Mouse (Mus musculus) heart, embryonic 16.5 days (tissue): ENCODE data around the gene Washc4. TPM values are rescaled to one million over a fixed set of nuclear protein-coding genes. Genes with fewer than 3 reads are reported as not detected.
"Not testable (repeated sequence)": the region's sequence is repeated elsewhere in the genome, so short reads cannot be mapped to it uniquely, and the experiment has no call there.

Experiments used
- ATAC-seq: fragments of 200-750 bp; cut with Nextera tagmentation; replicated peaks from 2 replicates; pipeline ENCODE4 v1.8.0; 2017; ENCODE audit warnings: moderate number of reproducible peaks; ENCODE audit not compliant: insufficient read depth, low FRiP score; ENCODE audit errors: extremely low read depth
- H3K27ac ChIP-seq: fragments of 300-500 bp; sonication (generic); 2 replicates; pipeline ENCODE4 v1.5.1; 2014; ENCODE audit warnings: mild to moderate bottlenecking, low read length, control low read depth, moderate library complexity
- H3K27me3 ChIP-seq: fragments of 300-500 bp; sonication (generic); 2 replicates; pipeline ENCODE4 v1.6.1; 2014; ENCODE audit warnings: low read length, mixed read lengths; ENCODE audit not compliant: control insufficient read depth, insufficient read depth
- H3K36me3 ChIP-seq: fragments of 300-500 bp; sonication (generic); 2 replicates; pipeline ENCODE4 v1.6.1; 2014; ENCODE audit not compliant: control insufficient read depth, insufficient read depth
- H3K4me1 ChIP-seq: fragments of 300-500 bp; sonication (generic); 2 replicates; pipeline ENCODE4 v1.6.1; 2014; ENCODE audit warnings: low read length, mixed read lengths; ENCODE audit not compliant: control insufficient read depth, insufficient read depth
- H3K4me2 ChIP-seq: fragments of 300-500 bp; sonication (generic); 2 replicates; pipeline ENCODE4 v1.6.1; 2014; ENCODE audit warnings: low read depth, mild to moderate bottlenecking, control low read depth, low read length
- H3K4me3 ChIP-seq: fragments of 300-500 bp; sonication (generic); 2 replicates; pipeline ENCODE4 v1.5.1; 2014; ENCODE audit warnings: mild to moderate bottlenecking, control low read depth, low read length
- H3K9ac ChIP-seq: fragments of 300-500 bp; sonication (generic); 2 replicates; pipeline ENCODE4 v1.6.1; 2014; ENCODE audit warnings: low read length, control low read depth
- H3K9me3 ChIP-seq: fragments of 300-500 bp; sonication (generic); replicated peaks from 2 replicates; pipeline ENCODE4 v1.6.1; 2016; ENCODE audit warnings: low read length; ENCODE audit not compliant: control insufficient read depth
- WGBS: fragments of 180-500 bp; shearing (Covaris S2); extraction: QIAGEN DNeasy Blood & Tissue Kit; methylation state at CpG from one replicate; pipeline ENCODE4 v1.1.7; 2014; 5-methylcytosine and 5-hydroxymethylcytosine counted together
- polyA plus RNA-seq: library from polyadenylated mRNA; unstranded; fragments of >200 nt; fragmentation: Nextera tagmentation; extraction: Ambion mirVana; gene quantifications from 2 replicates; pipeline ENCODE4 v1.2.1, GENCODE M21; 2015

Washc4 gene
- 25.1 and 25.2 TPM in 2 replicates for polyA plus RNA-seq

- H3K36me3 ChIP-seq: peaks cover 7% of the 10 kb centered on the region; the same call in 1 of the 2 replicates
- peak within 1 kb of the TSS; percentile 85 for H3K4me2 ChIP-seq
- peaks cover 17% of the 10 kb centered on the region for H3K4me1 ChIP-seq
- H3K27me3 ChIP-seq: no peaks in the 10 kb centered on the region
- H3K9me3 ChIP-seq: 0 out of 2 replicates have a peak, but pooled peaks cover 2% of the 10 kb centered on the region
- WGBS: 2% methylated on average over 49 of the region's 49 CpGs
- peak within 1 kb of the TSS; percentile 87 for H3K27ac ChIP-seq
- H3K4me3 ChIP-seq: peak within 1 kb of the TSS; percentile 83
- peak within 1 kb of the TSS; percentile 88 for H3K9ac ChIP-seq
- peak; percentile 98 for ATAC-seq
Measured at GRCm38 (mm10) chr10:83543439-83544102, at the start of gene Washc4. TSS of gene Washc4 (plus strand) at chr10:83543752.

- WGBS: 83% methylated on average over 13 of the region's 13 CpGs
- no peaks in the 10 kb centered on the region for H3K27me3 ChIP-seq
- no peak overlapping the region for H3K4me3 ChIP-seq
- ATAC-seq: no peak
- H3K4me2 ChIP-seq: no peak overlapping the region
- H3K9me3 ChIP-seq: no peaks in the 10 kb centered on the region
- no peak overlapping the region for H3K9ac ChIP-seq
- H3K36me3 ChIP-seq: peaks cover 4% of the 10 kb centered on the region; the same call in 1 of the 2 replicates
- H3K4me1 ChIP-seq: no peaks in the 10 kb centered on the region
- no peak overlapping the region for H3K27ac ChIP-seq
Measured at GRCm38 (mm10) chr10:83497321-83497720, 46.2 kb upstream of the Washc4 start.

- no peak overlapping the region for H3K4me3 ChIP-seq
- H3K4me1 ChIP-seq: no peaks in the 10 kb centered on the region
- no peak overlapping the region for H3K4me2 ChIP-seq
- no peak overlapping the region for H3K9ac ChIP-seq
- peaks cover 6% of the 10 kb centered on the region for H3K9me3 ChIP-seq
- 67% methylated on average over 8 of the region's 8 CpGs for WGBS
- no peak; the same call in 1 of the 2 replicates for ATAC-seq
- H3K27ac ChIP-seq: no peak overlapping the region
- H3K27me3 ChIP-seq: no peaks in the 10 kb centered on the region
- H3K36me3 ChIP-seq: peaks cover 13% of the 10 kb centered on the region
Measured at GRCm38 (mm10) chr10:83508962-83509660, 34.4 kb upstream of the Washc4 start.

GRCm38 (mm10) chr10:83511304-83511703 is 32.2 kb upstream of the Washc4 start:
- ATAC-seq: no peak
- 73% methylated on average over 5 of the region's 5 CpGs for WGBS
- H3K27me3 ChIP-seq: no peaks in the 10 kb centered on the region
- H3K9ac ChIP-seq: no peak overlapping the region
- peaks cover 6% of the 10 kb centered on the region for H3K9me3 ChIP-seq
- no peak overlapping the region for H3K27ac ChIP-seq
- H3K4me1 ChIP-seq: no peaks in the 10 kb centered on the region
- peaks cover 14% of the 10 kb centered on the region for H3K36me3 ChIP-seq
- H3K4me2 ChIP-seq: no peak overlapping the region
- H3K4me3 ChIP-seq: no peak overlapping the region

- Histone ChIP-seq H3K27me3 (no peaks in the 10 kb centered on the region), H3K9me3 (peaks cover 6% of the 10 kb centered on the region), H3K4me3 (no peak overlapping the region), H3K9ac (no peak overlapping the region), H3K4me2 (no peak overlapping the region), H3K36me3 (peaks cover 16% of the 10 kb centered on the region), H3K27ac (no peak overlapping the region), H3K4me1 (no peaks in the 10 kb centered on the region)
- WGBS: 86% methylated on average over 8 of the region's 8 CpGs
- ATAC-seq: no peak
Measured at GRCm38 (mm10) chr10:83513736-83514135, 29.8 kb upstream of the Washc4 start.

- Histone ChIP-seq H3K36me3 (peaks cover 15% of the 10 kb centered on the region), H3K27me3 (no peaks in the 10 kb centered on the region), H3K4me2 (no peak overlapping the region), H3K4me3 (no peak overlapping the region), H3K4me1 (no peaks in the 10 kb centered on the region), H3K9ac (no peak overlapping the region), H3K9me3 (no peaks in the 10 kb centered on the region), H3K27ac (no peak overlapping the region)
- WGBS: 76% methylated on average over 4 of the region's 4 CpGs
- no peak for ATAC-seq
Measured at GRCm38 (mm10) chr10:83520990-83521389, 22.6 kb upstream of the Washc4 start.

- H3K4me2 ChIP-seq, H3K9me3 ChIP-seq, H3K9ac ChIP-seq, H3K4me3 ChIP-seq, ATAC-seq, H3K27ac ChIP-seq, H3K27me3 ChIP-seq, H3K4me1 ChIP-seq: not testable (repeated sequence)
- H3K36me3 ChIP-seq: peaks cover 16% of the 10 kb centered on the region
Measured at GRCm38 (mm10) chr10:83524238-83524637, 19.3 kb upstream of the Washc4 start.

GRCm38 (mm10) chr10:83530384-83530967 is 13.1 kb upstream of the Washc4 start:
- peaks cover 5% of the 10 kb centered on the region; the same call in 1 of the 2 replicates for H3K36me3 ChIP-seq
- no peak for ATAC-seq
- no peaks in the 10 kb centered on the region for H3K9me3 ChIP-seq
- 85% methylated on average over 6 of the region's 6 CpGs for WGBS
- H3K9ac ChIP-seq: no peak overlapping the region
- no peak overlapping the region for H3K4me3 ChIP-seq
- no peak overlapping the region for H3K4me2 ChIP-seq
- H3K4me1 ChIP-seq: peaks cover 7% of the 10 kb centered on the region
- no peak overlapping the region for H3K27ac ChIP-seq
- H3K27me3 ChIP-seq: no peaks in the 10 kb centered on the region
